Mouse (Mus musculus) heart, embryonic 12.5 days (tissue): ENCODE measurements at regions not wholly inside any gene's neighbourhood (a gene's known extent, or its start where the extent isn't known, plus 50 kb on each side); places are given as distances from the start of the nearest gene placed in this dataset.

Experiments used
- ATAC-seq: fragments of 200-750 bp; cut with Nextera tagmentation; 2 replicates; pipeline ENCODE4 v1.8.0; 2017; ENCODE audit warnings: moderate TSS enrichment, moderate library complexity; ENCODE audit not compliant: insufficient number of reproducible peaks, low FRiP score
- H3K27ac ChIP-seq: fragments of 300-500 bp; sonication (generic); 2 replicates; pipeline ENCODE4 v1.5.1; 2016; ENCODE audit warnings: mild to moderate bottlenecking, moderate library complexity; ENCODE audit not compliant: poor library complexity, severe bottlenecking
- H3K27me3 ChIP-seq: fragments of 300-500 bp; sonication (generic); replicated peaks from 2 replicates; pipeline ENCODE4 v1.6.1; 2016; ENCODE audit warnings: mild to moderate bottlenecking, moderate library complexity
- H3K36me3 ChIP-seq: fragments of 300-500 bp; sonication (generic); 2 replicates; pipeline ENCODE4 v1.6.1; 2016; ENCODE audit warnings: mild to moderate bottlenecking, moderate library complexity
- H3K4me1 ChIP-seq: fragments of 300-500 bp; sonication (generic); replicated peaks from 2 replicates; pipeline ENCODE4 v1.6.1; 2016; ENCODE audit warnings: mild to moderate bottlenecking
- H3K4me2 ChIP-seq: fragments of 300-500 bp; sonication (generic); 2 replicates; pipeline ENCODE4 v1.6.1; 2016; ENCODE audit warnings: mild to moderate bottlenecking, moderate library complexity
- H3K4me3 ChIP-seq: fragments of 300-500 bp; sonication (generic); 2 replicates; pipeline ENCODE4 v1.5.1; 2016; ENCODE audit warnings: mild to moderate bottlenecking
- H3K9ac ChIP-seq: fragments of 300-500 bp; sonication (generic); 2 replicates; pipeline ENCODE4 v1.6.1; 2016; ENCODE audit warnings: mild to moderate bottlenecking, moderate library complexity
- H3K9me3 ChIP-seq: fragments of 300-500 bp; sonication (generic); replicated peaks from 2 replicates; pipeline ENCODE4 v1.6.1; 2016; ENCODE audit warnings: mild to moderate bottlenecking, moderate library complexity
- WGBS: fragments of 180-500 bp; shearing (Covaris S2); methylation state at CpG from one replicate; pipeline ENCODE4 v1.1.7; 2016; 5-methylcytosine and 5-hydroxymethylcytosine counted together

DNA sequence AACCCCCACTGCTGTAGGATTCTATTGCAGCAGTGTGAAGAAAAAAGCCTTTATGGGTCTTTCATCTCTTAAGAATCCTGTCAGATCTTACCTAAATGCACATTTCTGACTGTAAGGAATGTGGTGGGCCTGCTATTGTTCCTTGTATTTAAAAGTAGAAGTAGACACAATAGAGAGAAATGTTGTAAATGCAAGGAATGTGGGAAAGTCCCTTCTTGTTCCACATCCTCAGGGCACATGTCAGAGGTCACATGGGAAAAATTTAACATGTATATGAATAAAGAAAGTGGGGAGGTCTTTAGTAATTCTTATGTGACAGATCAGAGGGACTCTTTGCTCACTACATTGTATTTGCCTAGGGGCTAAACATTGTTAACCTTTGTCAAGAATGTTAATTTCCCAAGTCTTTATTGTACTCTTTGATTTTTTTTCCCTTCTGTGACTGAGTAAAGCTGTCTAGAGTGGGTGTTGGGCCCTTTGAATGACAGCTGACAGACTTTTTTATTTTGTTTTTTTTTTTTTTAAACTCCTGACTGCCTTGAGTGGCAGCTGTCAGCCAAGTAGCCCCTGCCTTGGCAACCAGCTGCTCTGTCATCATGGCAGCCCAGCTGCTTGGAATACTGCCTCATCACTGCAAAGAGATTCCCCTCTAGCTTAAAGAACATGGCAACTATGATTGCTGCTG lies 117.9 kb downstream of the Icos start:
- H3K9me3 ChIP-seq = no peaks in the 10 kb centered on the region
- no peak overlapping the region for H3K4me3 ChIP-seq
- no peak overlapping the region for H3K9ac ChIP-seq
- H3K27ac ChIP-seq = no peak overlapping the region
- no peaks in the 10 kb centered on the region for H3K4me1 ChIP-seq
- no peaks in the 10 kb centered on the region for H3K27me3 ChIP-seq
- H3K4me2 ChIP-seq = no peak overlapping the region
- no peak for ATAC-seq
- H3K36me3 ChIP-seq = no peaks in the 10 kb centered on the region

DNA sequence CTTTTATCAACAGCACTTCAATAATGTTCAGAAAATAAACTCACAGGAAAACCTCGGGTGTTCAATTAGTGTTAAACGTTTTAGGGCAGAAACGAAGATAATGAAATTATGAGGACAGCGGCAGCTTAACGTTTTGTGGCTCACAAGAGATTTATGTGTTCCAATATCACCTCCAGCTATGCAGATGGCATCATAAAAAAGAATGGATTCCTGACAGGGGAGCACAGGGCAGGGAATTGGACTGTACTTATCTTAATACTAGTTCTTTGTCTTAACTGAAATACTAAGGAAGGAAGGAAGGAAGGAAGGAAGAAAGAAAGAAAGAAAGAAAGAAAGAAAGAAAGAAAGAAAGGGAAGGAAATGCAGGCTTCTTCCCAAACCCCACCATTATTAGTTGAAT lies 121.6 kb downstream of the Icos start:
- no peak overlapping the region for H3K9ac ChIP-seq
- WGBS = 70% methylated on average over 5 of the region's 5 CpGs
- H3K36me3 ChIP-seq = no peaks in the 10 kb centered on the region
- H3K27me3 ChIP-seq = no peaks in the 10 kb centered on the region
- no peaks in the 10 kb centered on the region for H3K4me1 ChIP-seq
- H3K27ac ChIP-seq = no peak overlapping the region
- H3K4me2 ChIP-seq = no peak overlapping the region
- no peak for ATAC-seq
- H3K9me3 ChIP-seq = no peaks in the 10 kb centered on the region
- no peak overlapping the region for H3K4me3 ChIP-seq

DNA sequence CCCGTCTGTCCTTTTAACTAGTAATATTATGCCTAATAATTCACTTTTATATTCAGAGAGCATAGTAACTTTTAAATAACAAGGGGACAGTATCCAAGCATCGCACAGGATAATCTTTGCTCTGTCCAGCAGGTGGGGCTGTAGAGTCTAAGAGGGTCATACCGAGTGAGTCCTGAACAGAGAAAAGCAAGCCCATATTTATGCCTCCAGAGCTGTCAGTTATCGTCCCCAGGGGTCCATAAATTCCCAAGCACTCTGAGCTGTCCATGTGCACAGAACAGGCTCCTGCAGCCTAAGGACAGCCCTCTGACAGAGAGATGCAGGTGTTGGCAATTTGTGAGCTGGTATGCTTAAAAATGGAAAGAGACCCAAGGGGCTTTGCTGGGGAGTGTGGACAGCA lies 124.0 kb downstream of the Icos start:
- no peaks in the 10 kb centered on the region for H3K27me3 ChIP-seq
- no peak overlapping the region for H3K9ac ChIP-seq
- no peak overlapping the region for H3K27ac ChIP-seq
- H3K4me3 ChIP-seq = no peak overlapping the region
- no peak overlapping the region for H3K4me2 ChIP-seq
- WGBS = 61% methylated on average over 4 of the region's 4 CpGs
- no peaks in the 10 kb centered on the region for H3K9me3 ChIP-seq
- ATAC-seq = no peak
- no peaks in the 10 kb centered on the region for H3K4me1 ChIP-seq
- no peaks in the 10 kb centered on the region for H3K36me3 ChIP-seq

DNA sequence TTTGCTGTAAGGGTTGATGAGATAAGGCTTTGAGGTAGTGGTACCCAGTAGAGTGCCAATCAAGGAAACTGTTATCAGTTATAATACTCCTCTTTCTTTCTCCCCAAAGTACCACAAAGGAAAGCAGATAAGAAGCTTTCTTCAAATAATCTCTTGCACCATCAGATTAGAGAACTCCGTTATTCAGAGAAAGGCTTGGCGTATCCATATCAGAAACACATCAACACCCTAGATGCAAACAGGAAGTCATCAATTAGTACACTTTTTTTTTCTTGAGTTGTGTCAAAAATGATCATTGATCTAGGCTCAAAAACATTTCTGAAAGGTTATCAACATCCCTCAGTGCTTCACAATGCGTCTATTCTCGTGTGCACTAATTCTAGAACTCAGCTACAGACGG lies 124.6 kb downstream of the Icos start:
- Histone ChIP-seq H3K4me3 (no peak overlapping the region), H3K27ac (no peak overlapping the region), H3K9me3 (no peaks in the 10 kb centered on the region), H3K27me3 (no peaks in the 10 kb centered on the region), H3K9ac (no peak overlapping the region), H3K4me2 (no peak overlapping the region), H3K36me3 (no peaks in the 10 kb centered on the region), H3K4me1 (no peaks in the 10 kb centered on the region)
- 36% methylated on average over 5 of the region's 5 CpGs for WGBS
- ATAC-seq = no peak

DNA sequence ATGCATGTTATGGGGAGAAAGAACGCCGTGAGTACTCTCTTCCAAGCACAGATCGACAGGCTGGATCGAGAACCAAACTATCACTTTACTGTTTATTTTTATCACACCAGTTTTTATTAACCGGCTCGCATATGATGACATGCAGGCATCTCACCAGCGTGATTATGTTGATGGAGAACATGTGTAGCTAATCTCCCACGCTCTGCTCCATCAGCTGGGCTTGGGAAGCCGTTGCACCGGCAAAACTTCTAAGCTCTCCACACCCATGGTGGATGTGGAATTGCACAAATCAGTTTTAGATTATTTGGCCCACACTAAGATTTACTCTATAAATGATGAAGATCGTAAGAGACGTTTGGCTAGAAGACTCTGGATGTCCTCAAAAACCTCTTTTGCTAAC lies 125.9 kb downstream of the Icos start:
- 68% methylated on average over 12 of the region's 12 CpGs for WGBS
- Histone ChIP-seq H3K27me3 (no peaks in the 10 kb centered on the region), H3K4me2 (no peak overlapping the region), H3K4me1 (no peaks in the 10 kb centered on the region), H3K36me3 (no peaks in the 10 kb centered on the region), H3K27ac (no peak overlapping the region), H3K4me3 (no peak overlapping the region), H3K9ac (no peak overlapping the region), H3K9me3 (no peaks in the 10 kb centered on the region)
- ATAC-seq = no peak

DNA sequence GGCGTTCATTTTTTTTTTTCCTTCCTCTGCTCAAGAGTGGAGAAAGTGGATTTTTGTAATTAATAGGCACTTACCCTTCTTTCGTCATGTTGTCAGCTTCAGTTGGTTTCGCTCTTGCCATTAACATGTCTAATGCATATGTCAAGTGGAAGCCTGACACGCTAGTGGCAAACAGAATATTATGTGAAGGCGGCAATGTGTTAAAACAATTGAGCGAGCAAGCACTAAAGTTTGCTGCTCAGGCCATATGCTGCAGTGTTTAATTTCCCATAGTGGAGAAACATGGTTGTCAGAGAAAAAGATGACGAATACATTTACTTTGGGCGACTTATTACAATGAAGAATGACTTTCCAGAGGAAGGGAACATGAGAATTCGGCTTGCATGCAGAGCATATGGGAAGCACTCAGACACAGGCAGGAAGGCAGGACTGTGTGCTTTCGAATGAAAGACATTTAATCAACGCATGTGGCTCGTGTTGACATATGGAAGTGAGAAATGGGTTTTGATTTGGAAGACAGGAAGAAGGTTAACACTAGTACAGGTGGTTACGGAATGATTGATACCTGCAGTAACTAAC lies 134.1 kb downstream of the Icos start:
- Histone ChIP-seq H3K4me3 (no peak overlapping the region), H3K27ac (no peak overlapping the region), H3K27me3 (no peaks in the 10 kb centered on the region), H3K36me3 (no peaks in the 10 kb centered on the region), H3K9me3 (no peaks in the 10 kb centered on the region), H3K4me1 (no peaks in the 10 kb centered on the region), H3K9ac (no peak overlapping the region), H3K4me2 (no peak overlapping the region)
- WGBS = 85% methylated on average over 13 of the region's 13 CpGs
- ATAC-seq = no peak

DNA sequence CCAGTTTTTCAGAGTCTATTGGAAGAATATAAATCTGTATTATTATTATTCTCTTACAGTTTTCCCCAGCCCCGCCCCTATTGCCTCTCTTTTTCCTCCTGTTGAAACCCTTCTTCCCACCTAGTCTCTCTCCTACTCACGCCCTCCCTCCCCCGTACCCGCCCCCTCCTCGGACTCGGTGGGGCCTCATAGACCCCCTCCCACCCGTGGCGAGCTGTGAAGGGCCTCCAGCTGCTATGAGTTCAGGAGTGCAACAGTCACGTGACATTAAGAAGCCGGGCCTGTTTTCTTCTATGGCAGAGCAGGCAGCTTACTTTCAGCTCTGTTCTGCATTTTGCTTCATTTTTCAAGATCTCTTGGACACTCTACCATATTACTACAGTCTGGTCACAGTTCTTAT lies 139.8 kb downstream of the Icos start:
- Histone ChIP-seq H3K9me3 (no peaks in the 10 kb centered on the region), H3K4me3 (no peak overlapping the region), H3K27me3 (no peaks in the 10 kb centered on the region), H3K4me2 (no peak overlapping the region), H3K36me3 (no peaks in the 10 kb centered on the region), H3K27ac (no peak overlapping the region), H3K4me1 (0 out of 2 replicates have a peak, but pooled peaks cover 2% of the 10 kb centered on the region), H3K9ac (no peak overlapping the region)
- 38% methylated on average over 10 of the region's 10 CpGs for WGBS
- ATAC-seq = no peak

DNA sequence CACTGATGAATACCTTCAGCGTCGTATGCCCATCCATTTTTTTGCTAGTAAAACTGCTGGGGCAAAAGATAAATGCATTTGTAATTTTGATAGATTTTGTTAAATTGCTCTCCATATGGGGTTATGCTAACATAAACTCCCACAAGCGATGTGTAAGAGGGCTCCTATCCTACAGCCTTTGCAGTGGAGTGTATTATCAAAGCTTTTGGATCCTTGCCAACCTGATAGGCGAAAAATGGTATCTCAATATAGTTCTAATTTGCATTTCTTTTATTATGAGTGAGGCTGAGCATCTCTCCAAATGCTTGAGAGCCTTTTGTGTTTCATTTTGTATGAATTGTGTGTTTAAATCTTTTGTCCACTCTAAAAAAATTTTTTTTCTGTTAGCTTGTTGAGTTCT lies 140.3 kb downstream of the Icos start:
- 0 out of 2 replicates have a peak, but pooled peaks cover 2% of the 10 kb centered on the region for H3K4me1 ChIP-seq
- no peak overlapping the region for H3K27ac ChIP-seq
- H3K9me3 ChIP-seq = no peaks in the 10 kb centered on the region
- no peak overlapping the region for H3K4me2 ChIP-seq
- H3K9ac ChIP-seq = no peak overlapping the region
- no peaks in the 10 kb centered on the region for H3K27me3 ChIP-seq
- no peak overlapping the region for H3K4me3 ChIP-seq
- no peak for ATAC-seq
- no peaks in the 10 kb centered on the region for H3K36me3 ChIP-seq
- 57% methylated on average over 4 of the region's 4 CpGs for WGBS

DNA sequence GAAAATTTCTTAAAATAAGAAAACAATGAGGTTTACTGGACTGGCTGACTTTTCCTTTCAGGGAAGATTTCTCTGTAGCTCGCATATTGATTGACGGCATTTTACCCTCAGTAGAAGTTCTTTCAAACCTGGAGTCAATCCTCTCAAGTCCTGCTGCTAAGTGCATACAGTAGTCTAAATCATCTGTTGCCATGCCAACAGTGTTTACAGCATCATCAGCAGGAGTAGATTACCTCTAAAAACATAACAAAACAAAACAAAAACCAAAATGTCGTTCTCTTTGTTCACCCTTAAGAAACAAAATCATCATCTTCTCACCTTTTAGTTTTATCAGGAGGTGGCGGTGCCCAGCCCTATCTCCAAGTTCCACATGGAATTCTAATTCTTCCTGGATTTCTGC lies 143.8 kb downstream of the Icos start:
- Histone ChIP-seq H3K4me1 (0 out of 2 replicates have a peak, but pooled peaks cover 2% of the 10 kb centered on the region), H3K9ac (no peak overlapping the region), H3K4me2 (no peak overlapping the region), H3K27me3 (no peaks in the 10 kb centered on the region), H3K9me3 (no peaks in the 10 kb centered on the region), H3K36me3 (no peaks in the 10 kb centered on the region), H3K27ac (no peak overlapping the region), H3K4me3 (no peak overlapping the region)
- ATAC-seq = no peak
- WGBS = 55% methylated on average over 4 of the region's 4 CpGs

DNA sequence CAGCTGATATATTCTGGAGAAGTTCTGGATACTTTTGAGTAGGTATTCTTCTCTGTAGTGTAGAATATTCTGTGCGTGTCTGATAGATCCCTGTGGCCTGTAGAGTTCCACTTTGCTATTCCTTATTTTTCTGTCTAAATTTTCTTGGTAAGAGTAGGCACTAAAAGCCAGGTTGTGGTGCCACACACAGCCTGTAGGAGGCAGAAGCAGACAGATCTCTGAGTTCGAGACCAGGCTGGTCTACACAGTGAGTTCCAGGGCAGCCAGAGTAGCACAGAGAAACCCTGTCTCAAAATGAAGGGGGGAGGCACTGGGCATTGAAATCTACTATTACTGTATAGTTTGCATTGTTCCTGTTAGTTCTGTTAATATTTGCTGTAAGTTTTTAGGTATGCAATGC lies 147.4 kb downstream of the Icos start:
- ATAC-seq = no peak
- Histone ChIP-seq H3K9me3 (no peaks in the 10 kb centered on the region), H3K27ac (no peak overlapping the region), H3K4me1 (no peaks in the 10 kb centered on the region), H3K27me3 (no peaks in the 10 kb centered on the region), H3K4me3 (no peak overlapping the region), H3K4me2 (no peak overlapping the region), H3K9ac (no peak overlapping the region), H3K36me3 (no peaks in the 10 kb centered on the region)
- 80% methylated on average over 2 of the region's 2 CpGs for WGBS

DNA sequence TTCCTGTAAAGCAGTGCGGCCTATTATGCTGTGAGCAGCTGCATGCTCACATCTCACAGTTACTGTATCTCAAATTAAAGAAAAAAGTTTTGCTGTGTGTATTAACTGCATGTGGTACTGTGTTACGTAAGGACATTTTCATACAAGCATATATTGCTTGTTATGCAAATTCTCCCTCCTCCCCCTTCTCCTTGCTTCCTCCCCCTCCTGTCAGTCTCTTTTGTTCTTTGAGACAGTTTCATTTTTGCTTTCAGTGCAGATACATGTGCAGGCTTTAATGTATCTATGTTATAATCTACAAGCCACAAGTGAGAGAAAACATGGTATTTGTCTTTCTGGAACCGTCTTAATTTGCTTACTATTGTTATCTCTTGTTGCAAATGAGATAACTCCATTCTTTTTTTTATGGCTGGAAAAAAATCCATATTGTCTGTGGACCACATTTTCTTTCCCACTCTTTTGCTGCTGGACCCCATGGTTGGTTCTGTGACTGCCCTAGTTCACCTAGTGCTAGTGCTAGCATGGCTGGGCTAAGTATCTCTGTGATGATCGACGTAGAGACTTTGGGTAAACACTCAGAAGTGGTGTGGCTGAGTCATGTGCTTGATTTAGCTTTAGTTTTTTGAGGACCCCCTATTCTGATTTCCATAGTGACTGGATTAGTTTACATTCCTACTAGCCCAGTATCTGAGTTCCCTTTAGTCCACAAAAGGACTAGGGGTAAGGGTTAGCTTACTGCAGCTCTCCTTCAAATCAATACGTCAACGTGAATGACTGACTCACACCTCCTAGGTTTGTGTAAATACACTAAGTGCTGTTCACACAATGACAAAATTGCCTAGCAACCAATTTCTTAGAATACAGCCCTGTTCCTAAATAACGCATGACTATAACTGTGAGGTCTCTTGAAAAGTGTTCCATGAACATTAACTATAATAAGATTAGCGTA lies 158.1 kb downstream of the Icos start:
- Histone ChIP-seq H3K4me3 (no peak overlapping the region), H3K4me1 (peaks cover 16% of the 10 kb centered on the region), H3K4me2 (no peak overlapping the region), H3K9ac (no peak overlapping the region), H3K27me3 (no peaks in the 10 kb centered on the region), H3K27ac (no peak overlapping the region), H3K9me3 (no peaks in the 10 kb centered on the region), H3K36me3 (no peaks in the 10 kb centered on the region)
- 67% methylated on average over 9 of the region's 9 CpGs for WGBS
- ATAC-seq = no peak
